Mouse (Mus musculus) common myeloid progenitor, adult 5-6 weeks (primary cell): ENCODE measurements around the gene Gm47189. TPM values are rescaled to one million over a fixed set of nuclear protein-coding genes. Genes with fewer than 3 reads are reported as not detected.
"Not testable (repeated sequence)": the region's sequence is repeated elsewhere in the genome, so short reads cannot be mapped to it uniquely, and the experiment has no call there.

Source experiments
- ATAC-seq: replicated peaks from 2 replicates; pipeline ENCODE4 v1.8.0; 2016; ENCODE audit warnings: low read depth, mild to moderate bottlenecking, moderate TSS enrichment, inconsistent platforms; ENCODE audit not compliant: poor library complexity, severe bottlenecking
- total RNA-seq: library from RNA; stranded (forward); fragments of 200-1000, 187-1606 nt; gene quantifications from 2 replicates; pipeline ENCODE4 v1.2.3, GENCODE M21; 2017

Gene Gm47189
- total RNA-seq: not detected in 2 replicates

DNA sequence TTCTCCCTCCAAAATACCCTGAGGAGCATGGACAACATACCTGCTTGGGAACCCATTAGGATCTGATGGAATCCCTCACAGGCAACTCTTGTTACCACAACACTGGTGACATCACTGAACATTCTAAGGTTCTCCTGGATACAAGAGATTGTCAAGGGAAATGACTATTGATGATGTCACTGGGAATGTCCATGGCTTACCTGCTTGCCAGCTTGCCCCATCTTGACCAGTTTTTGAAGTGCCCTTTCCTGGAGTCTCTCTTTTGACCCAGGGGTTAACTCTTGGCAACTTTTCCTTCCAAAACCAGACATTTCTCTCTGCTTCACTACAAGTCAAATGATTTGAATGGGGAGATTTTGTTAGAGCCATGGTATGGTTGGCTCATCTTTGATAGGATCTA is at the start of gene Gm47189:
Gm47189 (minus strand) TSS at position 101 of the 400 bp plus-strand sequence.
- ATAC-seq: not testable (repeated sequence)

- ATAC-seq: not testable (repeated sequence)
These were observed 16.3 kb downstream of the Gm47189 start for GRCm38 (mm10) chr14:41755931-41756330.

DNA sequence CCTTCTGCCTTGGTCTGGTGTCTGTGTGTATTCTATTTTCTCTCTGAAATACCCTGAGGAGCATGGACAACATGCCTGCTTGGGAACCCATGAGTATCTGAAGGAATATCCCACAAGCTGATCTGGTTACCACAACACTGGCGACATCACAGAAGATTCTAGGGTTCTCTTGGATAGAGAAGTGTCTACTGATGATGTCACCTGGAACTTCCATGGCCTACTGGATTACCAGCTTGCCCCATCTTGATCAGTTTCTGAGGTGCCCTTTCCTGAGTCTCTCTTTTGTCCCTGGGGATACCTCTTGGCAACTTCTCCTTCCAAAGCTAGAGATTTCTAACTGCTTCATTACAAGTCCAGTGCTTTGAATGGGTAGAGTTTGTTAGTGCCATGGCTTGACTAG is 21.7 kb downstream of the Gm47189 start, which contains the start of gene Gm7929:
Gm7929 (minus strand) TSS at position 101 of the 400 bp plus-strand sequence.
- ATAC-seq: not testable (repeated sequence)

GRCm38 (mm10) chr14:41723437-41723836 is 48.8 kb downstream of the Gm47189 start:
- not testable (repeated sequence) for ATAC-seq

- not testable (repeated sequence) for ATAC-seq
These were observed 55.1 kb downstream of the Gm47189 start for GRCm38 (mm10) chr14:41717180-41717579.

Other genes starting within 250 kb of the Gm47189 start
- not detected in 2 replicates for gene Gm7970, start 216.9 kb downstream of the Gm47189 start, total RNA-seq
- gene 1700049E17Rik2, start 199.2 kb downstream of the Gm47189 start, total RNA-seq: not detected in 2 replicates
- gene Gm3072, start 147.8 kb downstream of the Gm47189 start, total RNA-seq: not detected in 2 replicates
- not detected in 2 replicates for gene Gm3676, start 126.0 kb downstream of the Gm47189 start, total RNA-seq
- gene Gm8068, start 70.6 kb downstream of the Gm47189 start, total RNA-seq: not detected in 2 replicates
- not detected in 2 replicates for gene Gm7929, start 21.8 kb downstream of the Gm47189 start, total RNA-seq
- gene Gm7980, start 134.8 kb upstream of the Gm47189 start, total RNA-seq: not detected in 2 replicates
- not detected in 2 replicates for gene 1700049E17Rik1, start 152.5 kb upstream of the Gm47189 start, total RNA-seq
- not detected in 2 replicates for gene 1700024B05Rik, start 171.6 kb upstream of the Gm47189 start, total RNA-seq
- gene Gm6401, start 195.5 kb upstream of the Gm47189 start, total RNA-seq: not detected in 2 replicates
- gene Gm3543, start 210.9 kb upstream of the Gm47189 start, total RNA-seq: not detected in 2 replicates